Mouse (Mus musculus) thymus, adult 18-20 months (tissue): ENCODE data around the gene Vmn1r188.
"Not testable (repeated sequence)": the region's sequence is repeated elsewhere in the genome, so short reads cannot be mapped to it uniquely, and the experiment has no call there.

Source experiments
- DNase-seq, 2 experiments: peaks; one replicate each; pipeline ENCODE4 v3.0.0; 2022; ENCODE audit warnings: mixed read lengths in 2 of 2

The Vmn1r188 gene

DNA sequence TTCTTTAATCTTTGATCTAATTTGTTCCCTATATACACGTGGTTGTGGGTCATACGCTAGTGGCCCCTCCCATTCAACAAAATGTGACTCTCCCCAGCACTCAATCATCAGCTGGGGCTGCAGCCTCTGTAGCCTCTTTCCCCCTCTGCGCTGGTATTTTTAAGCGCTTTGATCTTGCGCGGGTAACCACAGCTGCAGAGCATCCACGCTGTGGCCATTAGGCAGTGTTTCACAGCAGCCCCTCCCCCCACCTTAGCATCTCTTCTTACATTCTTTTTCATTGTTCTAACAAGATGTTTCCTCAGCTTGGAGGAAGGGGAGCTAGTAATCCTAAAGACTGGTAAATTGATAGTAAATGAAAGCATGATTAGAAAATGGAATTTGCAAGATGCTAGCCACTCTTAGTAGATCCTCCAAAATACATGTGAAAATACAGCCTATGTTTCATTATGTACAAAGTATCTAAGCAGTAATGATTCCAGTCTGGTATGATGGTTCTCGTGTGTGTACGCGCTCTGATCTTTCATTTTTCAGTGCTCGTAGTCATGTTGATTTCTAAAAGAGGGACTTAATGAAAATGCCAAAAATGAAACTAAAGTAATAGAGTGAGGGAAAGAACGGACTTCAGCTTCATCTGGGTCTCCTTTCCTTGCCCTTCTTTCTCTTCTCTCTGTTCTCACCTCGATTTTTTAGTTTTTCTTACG, 34.4 kb upstream of the Vmn1r188 start:
- DNase-seq: peak; percentile 25 to 48

GRCm38 (mm10) chr13:22050591-22051522, 33.4 kb upstream of the Vmn1r188 start:
- peak; percentile 88 to 91 for DNase-seq

- no peak for DNase-seq
These were observed 32.7 kb upstream of the Vmn1r188 start for GRCm38 (mm10) chr13:22051523-22051859.

DNA sequence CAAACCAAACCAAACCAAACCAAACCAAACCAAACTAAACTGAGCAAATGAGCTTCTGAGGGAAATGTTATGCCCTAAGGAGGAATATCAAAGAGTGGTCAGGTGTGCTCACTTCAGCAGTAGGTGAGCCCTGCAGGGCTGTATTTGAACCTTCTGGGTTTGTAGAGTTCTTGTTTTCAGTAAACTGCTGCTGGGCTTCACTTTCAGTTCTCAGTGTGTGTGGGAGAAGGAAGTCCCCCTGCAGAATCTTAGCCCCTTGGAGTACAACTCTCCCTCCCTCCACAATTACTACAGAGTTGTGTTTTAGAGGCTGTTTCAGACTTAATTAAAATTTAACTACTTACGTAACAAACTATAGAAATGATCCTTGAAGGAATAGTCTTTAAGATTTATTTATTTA, 30.5 kb upstream of the Vmn1r188 start:
- no peak for DNase-seq

DNA sequence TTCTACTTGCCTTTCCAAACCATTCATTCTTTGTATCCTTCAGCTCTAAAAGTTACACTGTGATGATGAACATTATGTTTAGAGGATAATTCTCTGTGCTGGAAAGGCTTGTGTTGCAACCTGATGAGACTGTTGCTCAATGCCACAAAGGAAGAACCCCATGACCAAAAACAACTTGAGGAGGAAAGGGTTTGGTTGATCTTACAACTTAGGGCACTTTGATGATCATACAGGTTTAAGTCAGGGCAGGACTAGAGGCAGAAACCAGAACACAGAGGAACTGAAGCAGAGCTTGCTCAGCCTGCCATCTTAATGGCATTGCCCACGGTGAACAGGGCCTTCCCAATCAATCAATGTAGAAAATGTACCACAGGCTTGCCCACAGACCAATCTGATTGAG, 22.8 kb upstream of the Vmn1r188 start:
- DNase-seq: no peak

GRCm38 (mm10) chr13:22063468-22063867, 20.8 kb upstream of the Vmn1r188 start:
- no peak for DNase-seq

DNA sequence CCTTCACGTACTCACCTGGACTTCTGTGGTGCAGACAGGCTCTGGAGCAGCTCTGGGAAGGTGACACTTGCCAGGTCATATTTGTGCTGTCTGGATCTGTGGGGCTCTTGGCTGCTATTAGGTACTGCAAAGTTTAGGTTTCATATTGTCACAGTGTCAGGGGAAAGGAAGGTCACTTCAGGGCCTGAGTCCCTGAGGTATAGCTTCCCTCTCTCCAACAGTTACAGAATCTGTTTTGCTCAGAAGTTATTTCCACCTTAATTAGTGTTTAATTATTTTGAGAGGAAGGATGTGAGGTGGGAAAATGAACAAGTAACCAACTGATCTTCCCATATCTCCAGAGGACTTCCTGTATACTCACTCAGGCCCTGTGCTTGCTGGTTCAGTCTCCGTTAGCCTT, 21.5 kb downstream of the Vmn1r188 start, which contains the start of gene Vmn1r189:
Gene Vmn1r189, minus strand, starts transcription at position 101 of the 400 bp plus-strand sequence.
- not testable (repeated sequence) for DNase-seq

- not testable (repeated sequence) for DNase-seq
These were observed 52.5 kb downstream of the Vmn1r188 start for GRCm38 (mm10) chr13:22136495-22137293.
